Mouse (Mus musculus): ENCODE results near the gene Gm20388. TPM values are rescaled to one million over a fixed set of nuclear protein-coding genes. Genes with fewer than 3 reads are reported as not detected.

Gene Gm20388
- polyA plus RNA-seq, 1 experiment from 2014 or later: 8.3 TPM

DNA sequence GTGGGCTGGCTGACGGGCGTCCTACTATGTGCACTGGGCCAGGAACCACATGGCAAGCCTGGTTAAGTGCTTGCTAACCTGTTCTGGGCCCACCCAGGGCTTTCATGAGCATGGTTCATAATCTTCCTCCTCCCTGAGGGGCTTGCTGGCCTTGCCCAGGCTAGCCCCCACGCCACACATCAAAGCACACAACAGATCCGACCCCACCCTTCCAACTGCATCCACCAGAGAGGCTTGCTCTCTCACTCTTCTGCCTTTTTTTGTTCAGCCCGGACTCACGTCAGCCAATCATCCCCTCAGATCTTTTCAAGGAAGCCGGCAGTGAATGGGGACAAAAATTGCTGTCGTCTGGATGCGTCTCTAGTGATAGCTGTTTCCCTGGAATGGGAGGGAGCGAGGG is 430.5 kb downstream of the Gm20388 start:
- no peak for DNase-seq (ENCODE audit: low spot score)
- H3K9ac ChIP-seq (ENCODE audit: low read length): no peak overlapping the region
- H3K9me3 ChIP-seq (ENCODE audit: control insufficient read depth, low read length): no peaks in the 10 kb centered on the region
- no peaks in the 10 kb centered on the region for H3K27me3 ChIP-seq (replicated peaks; ENCODE audit: control insufficient read depth, insufficient read depth, low read length)
- no peak overlapping the region for H3K27ac ChIP-seq (ENCODE audit: low read depth)
- H3K36me3 ChIP-seq (ENCODE audit: control insufficient read depth, insufficient read depth, low read length): no peaks in the 10 kb centered on the region
- H3K4me3 ChIP-seq (ENCODE audit: low read depth, low read length): no peak overlapping the region
- H3K4me2 ChIP-seq (ENCODE audit: low read length): no peak overlapping the region
- ATAC-seq (replicated peaks; ENCODE audit: low FRiP score, low TSS enrichment, low read depth): no peak
- peaks cover 7% of the 10 kb centered on the region; the same call in 1 of the 2 replicates for H3K4me1 ChIP-seq (replicated peaks; ENCODE audit: control insufficient read depth, insufficient read depth, low read length)
- WGBS: 82% methylated on average over 10 of the region's 10 CpGs

DNA sequence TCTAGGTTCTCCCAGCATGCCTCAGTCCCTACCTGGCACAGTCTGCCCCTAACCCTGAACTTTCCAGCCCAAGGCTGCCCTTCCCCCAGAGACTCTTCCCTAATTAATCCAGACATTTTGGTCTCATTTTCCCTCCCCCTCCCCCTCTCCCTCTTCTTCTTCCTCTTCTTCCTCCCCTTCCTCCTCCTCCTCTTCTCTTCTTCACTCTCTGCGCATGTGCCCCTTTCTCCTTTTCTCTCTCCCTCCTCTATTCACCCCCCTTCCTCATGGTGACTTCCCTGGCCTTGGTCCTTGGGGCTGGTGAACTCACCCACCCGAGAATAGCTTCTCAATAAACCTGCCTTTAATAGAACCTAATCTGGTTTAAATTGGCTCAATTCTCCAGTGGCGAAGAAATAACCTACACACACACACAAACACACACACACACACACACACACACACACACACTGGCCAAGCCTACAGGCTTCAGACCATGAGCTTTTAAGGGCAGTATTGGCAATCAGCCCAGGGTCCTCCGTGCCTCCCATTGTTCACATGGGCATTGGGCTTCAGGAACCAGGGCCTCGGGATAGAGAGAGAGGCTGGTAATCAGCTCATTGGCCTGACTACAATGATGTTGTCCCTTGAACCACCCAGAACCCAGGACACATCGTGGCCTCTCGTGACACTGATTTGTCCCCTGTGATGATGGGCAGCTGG is 432.4 kb downstream of the Gm20388 start:
- WGBS: 74% methylated on average over 7 of the region's 7 CpGs
- H3K4me1 ChIP-seq (replicated peaks; ENCODE audit: control insufficient read depth, insufficient read depth, low read length): 0 out of 2 replicates have a peak, but pooled peaks cover 7% of the 10 kb centered on the region
- no peak for ATAC-seq (replicated peaks; ENCODE audit: low FRiP score, low TSS enrichment, low read depth)

DNA sequence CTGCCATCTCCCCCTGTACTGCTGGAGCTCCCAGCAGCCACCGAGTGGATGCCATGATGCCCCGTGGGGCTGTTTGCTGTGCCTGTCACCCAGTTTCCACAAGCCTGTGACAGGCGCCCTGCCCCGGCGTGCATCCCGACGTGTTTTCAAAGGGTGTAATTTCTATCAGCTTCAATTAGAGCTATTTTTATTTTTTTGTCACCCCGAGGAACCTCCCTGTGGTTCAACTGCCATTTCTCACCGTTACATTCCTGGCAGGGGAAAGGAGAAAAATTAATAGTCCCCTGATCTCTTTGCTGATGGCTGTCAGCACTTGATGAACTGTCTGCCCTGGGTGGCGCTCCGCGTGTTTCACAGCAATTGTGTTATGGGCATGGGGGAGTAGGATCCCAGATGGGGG is 432.9 kb downstream of the Gm20388 start:
- Histone ChIP-seq H3K9me3 (ENCODE audit: control insufficient read depth, low read length) (no peaks in the 10 kb centered on the region), H3K27me3 (replicated peaks; ENCODE audit: control insufficient read depth, insufficient read depth, low read length) (no peaks in the 10 kb centered on the region), H3K27ac (ENCODE audit: low read depth) (no peak overlapping the region), H3K4me3 (ENCODE audit: low read depth, low read length) (no peak overlapping the region), H3K4me2 (ENCODE audit: low read length) (no peak overlapping the region), H3K4me1 (replicated peaks; ENCODE audit: control insufficient read depth, insufficient read depth, low read length) (0 out of 2 replicates have a peak, but pooled peaks cover 7% of the 10 kb centered on the region), H3K9ac (ENCODE audit: low read length) (no peak overlapping the region), H3K36me3 (ENCODE audit: control insufficient read depth, insufficient read depth, low read length) (no peaks in the 10 kb centered on the region)
- WGBS: 88% methylated on average over 12 of the region's 12 CpGs
- DNase-seq (ENCODE audit: low spot score) (no peak), ATAC-seq (replicated peaks; ENCODE audit: low FRiP score, low TSS enrichment, low read depth) (no peak)

More for the DNA sequence above, 432.4 kb downstream of the Gm20388 start:
- Histone ChIP-seq H3K9me3 (ENCODE audit: control insufficient read depth, low read length) (no peaks in the 10 kb centered on the region), H3K27ac (ENCODE audit: low read depth) (no peak overlapping the region), H3K9ac (ENCODE audit: low read length) (no peak overlapping the region), H3K4me2 (ENCODE audit: low read length) (no peak overlapping the region), H3K4me3 (ENCODE audit: low read depth, low read length) (no peak overlapping the region), H3K36me3 (ENCODE audit: control insufficient read depth, insufficient read depth, low read length) (no peaks in the 10 kb centered on the region), H3K27me3 (replicated peaks; ENCODE audit: control insufficient read depth, insufficient read depth, low read length) (no peaks in the 10 kb centered on the region)
- DNase-seq (ENCODE audit: low spot score): no peak

DNA sequence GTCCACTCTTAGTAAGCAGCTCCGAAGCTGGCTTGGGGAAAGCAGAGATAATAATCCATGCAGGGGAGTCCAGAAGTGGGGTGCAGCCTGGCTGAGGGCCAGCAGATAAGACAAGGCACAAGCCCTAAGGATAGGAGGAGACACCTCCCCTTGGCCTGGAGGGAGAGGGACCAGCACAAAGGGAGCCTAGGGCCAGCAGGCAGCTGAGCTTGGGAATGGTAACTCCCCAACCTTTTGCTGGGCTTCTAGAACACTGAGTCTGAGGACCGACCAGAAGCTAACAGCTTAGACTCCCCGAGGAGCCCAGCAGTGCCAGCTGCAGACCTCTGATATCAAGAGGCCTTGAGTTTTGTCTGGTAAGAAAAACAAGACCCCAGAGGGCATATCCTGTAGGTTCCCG is 433.5 kb downstream of the Gm20388 start:
- DNase-seq (ENCODE audit: low spot score) (no peak), ATAC-seq (replicated peaks; ENCODE audit: low FRiP score, low TSS enrichment, low read depth) (no peak)
- Histone ChIP-seq H3K9me3 (ENCODE audit: control insufficient read depth, low read length) (no peaks in the 10 kb centered on the region), H3K9ac (ENCODE audit: low read length) (no peak overlapping the region), H3K4me3 (ENCODE audit: low read depth, low read length) (no peak overlapping the region), H3K4me2 (ENCODE audit: low read length) (no peak overlapping the region), H3K36me3 (ENCODE audit: control insufficient read depth, insufficient read depth, low read length) (no peaks in the 10 kb centered on the region), H3K27me3 (replicated peaks; ENCODE audit: control insufficient read depth, insufficient read depth, low read length) (no peaks in the 10 kb centered on the region), H3K27ac (ENCODE audit: low read depth) (no peak overlapping the region), H3K4me1 (replicated peaks; ENCODE audit: control insufficient read depth, insufficient read depth, low read length) (0 out of 2 replicates have a peak, but pooled peaks cover 7% of the 10 kb centered on the region)
- WGBS: 35% methylated on average over 4 of the region's 4 CpGs

DNA sequence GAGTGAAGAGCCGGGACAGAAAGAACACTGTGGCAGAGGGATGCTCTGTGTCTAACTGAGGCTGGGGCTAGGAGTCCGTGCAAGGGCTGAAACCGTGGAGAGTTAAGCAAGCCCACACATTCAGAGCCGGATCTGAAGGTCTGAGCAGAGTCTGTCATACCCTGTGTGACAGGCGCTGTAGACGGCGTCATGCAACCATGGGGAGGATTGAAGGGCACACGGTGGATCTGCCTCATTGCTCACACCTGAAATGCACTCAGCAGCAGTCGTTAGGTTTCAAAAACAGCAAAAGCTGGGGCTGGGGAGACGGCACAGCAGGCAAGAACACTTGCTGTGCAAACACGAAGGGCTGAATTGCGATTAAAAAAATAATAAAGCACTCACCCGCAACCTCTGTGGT is 433.9 kb downstream of the Gm20388 start:
- Histone ChIP-seq H3K27ac (ENCODE audit: low read depth) (no peak overlapping the region), H3K4me1 (replicated peaks; ENCODE audit: control insufficient read depth, insufficient read depth, low read length) (0 out of 2 replicates have a peak, but pooled peaks cover 7% of the 10 kb centered on the region)
- ATAC-seq (replicated peaks; ENCODE audit: low FRiP score, low TSS enrichment, low read depth): no peak

DNA sequence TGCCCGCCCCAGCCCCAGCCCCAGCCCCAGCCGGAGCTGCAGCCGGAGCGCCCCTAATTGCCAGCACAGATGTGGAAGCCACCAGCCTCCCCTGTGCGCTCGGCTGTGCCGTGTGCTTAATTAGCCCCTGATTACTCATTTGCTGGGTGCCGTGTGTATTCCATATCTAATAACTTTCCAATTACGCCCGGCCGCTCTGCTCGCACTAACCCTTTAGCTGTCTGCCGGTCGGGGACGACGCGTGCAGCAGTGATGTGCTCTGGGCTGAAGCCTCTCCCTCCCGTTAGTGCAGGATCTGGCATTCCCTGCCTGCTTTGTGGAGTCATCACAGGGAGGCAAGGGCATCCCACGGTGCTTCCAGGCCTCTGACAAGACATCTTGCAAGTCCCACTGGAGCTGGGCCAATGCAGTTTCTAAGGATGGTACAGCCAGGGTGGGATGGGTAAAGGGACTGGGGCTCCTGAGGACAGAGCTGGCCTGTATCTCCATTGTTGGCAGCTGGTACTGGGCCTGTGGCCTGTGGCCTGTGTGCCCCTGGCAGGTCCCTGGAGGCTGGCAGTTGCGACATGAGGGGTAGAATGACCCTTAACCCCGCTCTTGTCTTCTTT is 437.2 kb downstream of the Gm20388 start:
- no peak overlapping the region for H3K4me3 ChIP-seq (ENCODE audit: low read depth, low read length)
- WGBS: 83% methylated on average over 21 of the region's 21 CpGs
- H3K4me1 ChIP-seq (replicated peaks; ENCODE audit: control insufficient read depth, insufficient read depth, low read length): peaks cover 19% of the 10 kb centered on the region

More for the DNA sequence above, 433.9 kb downstream of the Gm20388 start:
- Histone ChIP-seq H3K4me3 (ENCODE audit: low read depth, low read length) (no peak overlapping the region), H3K9me3 (ENCODE audit: control insufficient read depth, low read length) (no peaks in the 10 kb centered on the region), H3K4me2 (ENCODE audit: low read length) (no peak overlapping the region), H3K36me3 (ENCODE audit: control insufficient read depth, insufficient read depth, low read length) (no peaks in the 10 kb centered on the region), H3K9ac (ENCODE audit: low read length) (no peak overlapping the region), H3K27me3 (replicated peaks; ENCODE audit: control insufficient read depth, insufficient read depth, low read length) (no peaks in the 10 kb centered on the region)
- DNase-seq (ENCODE audit: low spot score): no peak
- WGBS: 53% methylated on average over 13 of the region's 13 CpGs

DNA sequence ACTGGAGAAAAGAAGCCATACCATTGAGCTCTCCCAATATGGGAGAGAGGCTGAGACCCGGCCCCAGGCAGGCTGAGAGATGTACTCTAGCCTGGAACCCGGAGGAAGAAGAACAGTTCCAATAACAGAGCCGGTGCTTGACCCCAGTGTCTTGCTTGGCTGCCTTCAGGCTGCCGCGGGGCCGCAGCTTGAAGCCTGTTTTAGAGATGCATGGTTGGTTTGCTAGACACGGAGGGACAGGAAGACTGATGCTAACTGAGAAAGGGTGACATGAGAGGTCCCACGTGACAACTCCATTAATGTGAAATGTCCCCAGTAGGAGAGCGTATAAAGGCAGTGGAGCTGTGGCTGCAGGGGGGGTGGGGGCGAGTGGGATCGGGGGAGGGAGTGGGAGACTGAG is 438.3 kb downstream of the Gm20388 start:
- 54% methylated on average over 11 of the region's 11 CpGs for WGBS
- ATAC-seq (replicated peaks; ENCODE audit: low FRiP score, low TSS enrichment, low read depth): no peak
- H3K27ac ChIP-seq (ENCODE audit: low read depth): no peak overlapping the region

More for the DNA sequence above, 437.2 kb downstream of the Gm20388 start:
- Histone ChIP-seq H3K4me2 (ENCODE audit: low read length) (no peak overlapping the region), H3K9me3 (ENCODE audit: control insufficient read depth, low read length) (no peaks in the 10 kb centered on the region), H3K36me3 (ENCODE audit: control insufficient read depth, insufficient read depth, low read length) (no peaks in the 10 kb centered on the region), H3K27ac (ENCODE audit: low read depth) (no peak overlapping the region), H3K9ac (ENCODE audit: low read length) (no peak overlapping the region), H3K27me3 (replicated peaks; ENCODE audit: control insufficient read depth, insufficient read depth, low read length) (no peaks in the 10 kb centered on the region)
- DNase-seq (ENCODE audit: low spot score) (no peak), ATAC-seq (replicated peaks; ENCODE audit: low FRiP score, low TSS enrichment, low read depth) (no peak)

DNA sequence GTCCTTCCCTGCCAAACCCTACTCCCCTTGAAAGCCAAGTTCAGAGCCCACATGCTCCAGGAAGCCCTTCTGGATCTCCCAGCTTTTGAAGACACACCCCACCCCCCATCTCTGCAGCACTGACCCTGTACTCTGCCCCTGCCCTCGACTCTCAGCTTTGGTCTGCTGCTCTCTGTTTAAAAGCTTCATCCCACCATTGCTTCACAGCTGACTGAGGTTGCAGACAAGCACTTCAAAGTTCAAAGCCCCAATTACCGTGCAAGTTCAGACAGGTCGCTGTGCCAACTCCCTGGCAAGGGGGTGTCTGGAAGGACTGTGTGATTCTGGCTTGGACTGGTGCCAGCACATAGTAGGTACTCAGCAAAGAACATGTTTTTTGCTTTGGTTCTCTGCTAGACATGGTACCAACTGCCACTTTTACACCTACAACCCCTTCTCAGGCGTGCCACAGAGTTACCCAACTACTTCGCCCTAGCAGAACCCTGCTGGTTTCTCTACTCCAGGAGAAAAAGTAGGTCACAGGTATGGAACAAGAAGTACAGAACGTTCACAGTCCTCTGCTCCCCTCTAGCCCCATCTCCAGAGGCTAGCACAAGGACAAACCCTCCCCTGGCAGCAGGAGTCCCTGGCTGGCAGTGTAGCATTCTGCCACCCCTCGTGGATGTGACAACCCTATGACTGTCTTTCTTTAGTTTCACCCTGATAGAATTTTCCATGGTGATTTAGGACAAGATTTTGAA is 440.9 kb downstream of the Gm20388 start:
- no peak for ATAC-seq (replicated peaks; ENCODE audit: low FRiP score, low TSS enrichment, low read depth)
- 51% methylated on average over 7 of the region's 7 CpGs for WGBS
- Histone ChIP-seq H3K9ac (ENCODE audit: low read length) (no peak overlapping the region), H3K27ac (ENCODE audit: low read depth) (no peak overlapping the region), H3K9me3 (ENCODE audit: control insufficient read depth, low read length) (no peaks in the 10 kb centered on the region), H3K4me2 (ENCODE audit: low read length) (no peak overlapping the region), H3K4me1 (replicated peaks; ENCODE audit: control insufficient read depth, insufficient read depth, low read length) (peaks cover 24% of the 10 kb centered on the region), H3K36me3 (ENCODE audit: control insufficient read depth, insufficient read depth, low read length) (no peaks in the 10 kb centered on the region), H3K27me3 (replicated peaks; ENCODE audit: control insufficient read depth, insufficient read depth, low read length) (no peaks in the 10 kb centered on the region), H3K4me3 (ENCODE audit: low read depth, low read length) (no peak overlapping the region)
- no peak for DNase-seq (ENCODE audit: low spot score)

More for the DNA sequence above, 438.3 kb downstream of the Gm20388 start:
- no peaks in the 10 kb centered on the region for H3K9me3 ChIP-seq (ENCODE audit: control insufficient read depth, low read length)
- no peak overlapping the region for H3K9ac ChIP-seq (ENCODE audit: low read length)
- H3K36me3 ChIP-seq (ENCODE audit: control insufficient read depth, insufficient read depth, low read length): no peaks in the 10 kb centered on the region
- no peaks in the 10 kb centered on the region for H3K27me3 ChIP-seq (replicated peaks; ENCODE audit: control insufficient read depth, insufficient read depth, low read length)
- H3K4me2 ChIP-seq (ENCODE audit: low read length): no peak overlapping the region
- DNase-seq (ENCODE audit: low spot score): no peak
- H3K4me1 ChIP-seq (replicated peaks; ENCODE audit: control insufficient read depth, insufficient read depth, low read length): peaks cover 22% of the 10 kb centered on the region
- H3K4me3 ChIP-seq (ENCODE audit: low read depth, low read length): no peak overlapping the region
